Mouse (Mus musculus) midbrain, postnatal 0 days (tissue): ENCODE measurements around the gene Rhbdl1. TPM values are rescaled to one million over a fixed set of nuclear protein-coding genes. Genes with fewer than 3 reads are reported as not detected.

ENCODE experiments used
- ATAC-seq: fragments of 200-750 bp; cut with Nextera tagmentation; 2 replicates; pipeline ENCODE4 v1.8.0; 2017; ENCODE audit warnings: moderate number of reproducible peaks, mild to moderate bottlenecking, moderate TSS enrichment, moderate library complexity; ENCODE audit not compliant: low FRiP score
- DNase-seq: peaks from one replicate; pipeline ENCODE4 v3.0.0-alpha.2; 2015; ENCODE audit warnings: low spot score
- H3K27ac ChIP-seq: fragments of 300-500 bp; sonication (generic); 2 replicates; pipeline ENCODE4 v1.5.1; 2014; ENCODE audit warnings: low read depth, mild to moderate bottlenecking, low read length, mixed read lengths
- H3K27me3 ChIP-seq: fragments of 300-500 bp; sonication (generic); 2 replicates; pipeline ENCODE4 v1.6.1; 2014; ENCODE audit warnings: low read length, control low read depth, mixed read lengths; ENCODE audit not compliant: insufficient read depth
- H3K36me3 ChIP-seq: fragments of 300-500 bp; sonication (generic); 2 replicates; pipeline ENCODE4 v1.6.1; 2014; ENCODE audit warnings: low read length, control low read depth, mixed read lengths; ENCODE audit not compliant: insufficient read depth
- H3K4me1 ChIP-seq: fragments of 300-500 bp; sonication (generic); 2 replicates; pipeline ENCODE4 v1.6.1; 2014; ENCODE audit warnings: mild to moderate bottlenecking, control low read depth, antibody characterized with exemption, low read length, mixed read lengths; ENCODE audit not compliant: insufficient read depth
- H3K4me2 ChIP-seq: fragments of 300-500 bp; sonication (generic); 2 replicates; pipeline ENCODE4 v1.6.1; 2014; ENCODE audit warnings: low read depth, mild to moderate bottlenecking, low read length, mixed read lengths; ENCODE audit not compliant: poor library complexity, severe bottlenecking
- H3K4me3 ChIP-seq: fragments of 300-500 bp; sonication (generic); 2 replicates; pipeline ENCODE4 v1.5.1; 2014; ENCODE audit warnings: low read depth, mild to moderate bottlenecking, low read length, moderate library complexity
- H3K9ac ChIP-seq: fragments of 300-500 bp; sonication (generic); replicated peaks from 2 replicates; pipeline ENCODE4 v1.6.1; 2014; ENCODE audit warnings: mild to moderate bottlenecking, low read length, moderate library complexity, mixed read lengths; ENCODE audit not compliant: poor library complexity, severe bottlenecking
- H3K9me3 ChIP-seq: fragments of 300-500 bp; sonication (generic); 2 replicates; pipeline ENCODE4 v1.6.1; 2016; ENCODE audit warnings: low read length, control low read depth
- CTCF ChIP-seq: IDR thresholded peaks from 2 replicates; pipeline ENCODE4 v1.5.1; 2016; ENCODE audit warnings: antibody characterized with exemption, mild to moderate bottlenecking
- WGBS: fragments of 180-500 bp; shearing (Covaris S2); extraction: QIAGEN DNeasy Blood & Tissue Kit; methylation state at CpG from one replicate; pipeline ENCODE4 v1.1.7; 2014; 5-methylcytosine and 5-hydroxymethylcytosine counted together
- polyA plus RNA-seq: library from polyadenylated mRNA; unstranded; fragments of >200 nt; fragmentation: Nextera tagmentation; extraction: Ambion mirVana; gene quantifications from 2 replicates; pipeline ENCODE4 v1.2.1, GENCODE M21; 2015
- total RNA-seq: library from RNA; depleted of rRNA; stranded (reverse); fragments of >200 nt; gene quantifications from 2 replicates; pipeline ENCODE4 v1.2.3, GENCODE M21; 2014

The Rhbdl1 gene
- total and polyA plus RNA-seq, 2 experiments from 2014 or later: 97.0 to 168 TPM

GRCm38 (mm10) chr17:25796211-25796771 is 40.8 kb downstream of the Rhbdl1 start:
- DNase-seq: no peak
- no peak for ATAC-seq
- peaks cover 10% of the 10 kb centered on the region; the same call in 1 of the 2 replicates for H3K4me1 ChIP-seq

GRCm38 (mm10) chr17:25795609-25796092 is 41.4 kb downstream of the Rhbdl1 start, which contains the start of gene AC134908.4:
TSS of gene AC134908.4 (minus strand) at chr17:25795659.
- H3K4me1 ChIP-seq: peaks cover 13% of the 10 kb centered on the region; the same call in 1 of the 2 replicates
- WGBS: 9% methylated on average over 6 of the region's 6 CpGs

More at GRCm38 (mm10) chr17:25796211-25796771, 40.8 kb downstream of the Rhbdl1 start:
- Histone ChIP-seq H3K9ac (0 out of 2 replicates have a peak overlapping the region, but pooled peaks have one; percentile 29), H3K27ac (peak overlapping the region; percentile 32; the same call in 1 of the 2 replicates), H3K9me3 (no peaks in the 10 kb centered on the region), H3K36me3 (no peaks in the 10 kb centered on the region), H3K4me2 (peak overlapping the region; percentile 79), H3K4me3 (peak overlapping the region; percentile 51), H3K27me3 (peaks cover 11% of the 10 kb centered on the region; the same call in 1 of the 2 replicates)
- no peak for TF ChIP-seq CTCF
- WGBS: 3% methylated on average over 37 of the region's 37 CpGs

DNA sequence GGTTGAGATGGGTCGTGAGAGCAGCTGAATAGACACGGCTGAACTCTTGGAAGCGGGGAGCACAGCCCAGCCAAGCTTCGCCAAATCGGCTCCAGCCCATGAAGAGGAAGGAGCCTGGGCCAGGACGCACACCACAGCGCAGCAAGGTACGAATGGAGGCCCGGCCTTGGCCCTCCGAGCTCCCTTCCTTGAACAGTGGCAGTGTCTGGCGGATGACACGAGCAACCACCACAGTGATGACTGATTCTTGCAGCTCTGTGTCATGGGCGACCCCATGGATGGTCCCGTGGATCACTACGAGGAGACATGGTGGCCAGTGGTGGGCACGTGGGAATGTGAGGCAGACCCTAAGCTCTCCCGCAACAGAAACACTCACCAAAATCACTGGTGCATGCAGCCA is 42.1 kb downstream of the Rhbdl1 start:
- ATAC-seq: no peak
- H3K36me3 ChIP-seq: no peaks in the 10 kb centered on the region
- H3K4me3 ChIP-seq: no peak overlapping the region
- no peak for DNase-seq
- peaks cover 11% of the 10 kb centered on the region; the same call in 1 of the 2 replicates for H3K27me3 ChIP-seq
- 42% methylated on average over 17 of the region's 17 CpGs for WGBS
- no peaks in the 10 kb centered on the region for H3K9me3 ChIP-seq
- no peak for TF ChIP-seq CTCF
- peaks cover 16% of the 10 kb centered on the region; the same call in 1 of the 2 replicates for H3K4me1 ChIP-seq
- H3K9ac ChIP-seq: no peak overlapping the region
- peak overlapping the region; percentile 79 for H3K4me2 ChIP-seq
- H3K27ac ChIP-seq: peak overlapping the region; percentile 65

More at GRCm38 (mm10) chr17:25795609-25796092, 41.4 kb downstream of the Rhbdl1 start, which contains the start of gene AC134908.4:
- peak within 1 kb of the TSS; percentile 51 for H3K4me3 ChIP-seq
- peak within 1 kb of the TSS; percentile 79 for H3K4me2 ChIP-seq
- H3K27ac ChIP-seq: peak within 1 kb of the TSS; percentile 65
- peaks cover 11% of the 10 kb centered on the region; the same call in 1 of the 2 replicates for H3K27me3 ChIP-seq
- DNase-seq: peak; percentile 80
- TF ChIP-seq CTCF: no peak
- peak; percentile 31 for ATAC-seq
- no peaks in the 10 kb centered on the region for H3K36me3 ChIP-seq
- 0 out of 2 replicates have a peak within 1 kb of the TSS, but pooled peaks have one; percentile 29 for H3K9ac ChIP-seq
- no peaks in the 10 kb centered on the region for H3K9me3 ChIP-seq

GRCm38 (mm10) chr17:25794197-25794596 is 42.9 kb downstream of the Rhbdl1 start:
- no peak overlapping the region for H3K4me3 ChIP-seq
- peaks cover 16% of the 10 kb centered on the region; the same call in 1 of the 2 replicates for H3K4me1 ChIP-seq
- H3K36me3 ChIP-seq: 0 out of 2 replicates have a peak, but pooled peaks cover 6% of the 10 kb centered on the region
- peak overlapping the region; percentile 79; the same call in 1 of the 2 replicates for H3K4me2 ChIP-seq
- DNase-seq (peak; percentile 52), ATAC-seq (no peak)
- H3K9ac ChIP-seq: no peak overlapping the region
- no peak for TF ChIP-seq CTCF
- H3K9me3 ChIP-seq: no peaks in the 10 kb centered on the region
- peaks cover 11% of the 10 kb centered on the region; the same call in 1 of the 2 replicates for H3K27me3 ChIP-seq
- no peak overlapping the region for H3K27ac ChIP-seq
- 17% methylated on average over 13 of the region's 13 CpGs for WGBS

DNA sequence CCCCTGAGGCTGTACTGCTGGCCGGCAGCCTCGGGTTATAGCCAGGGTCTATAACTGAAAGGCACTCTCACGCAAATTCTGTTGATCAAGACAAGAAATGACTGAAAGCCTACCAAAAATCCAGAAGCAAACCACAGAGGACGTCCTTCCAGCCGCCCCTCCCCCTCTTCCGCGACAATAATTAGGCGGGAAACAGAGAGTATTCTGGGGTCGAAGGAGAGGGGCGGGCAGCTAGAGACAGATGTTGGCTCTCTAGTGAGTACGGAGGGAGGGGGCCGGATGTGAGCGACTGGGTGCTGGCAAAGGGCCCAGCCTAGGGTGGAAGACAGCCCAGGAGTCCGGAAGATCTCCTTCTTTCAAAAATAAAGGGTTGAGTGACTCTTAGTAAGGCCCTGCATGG is 44.5 kb downstream of the Rhbdl1 start, which contains the start of gene Fam173a:
Fam173a (minus strand) TSS at position 287 of the 400 bp plus-strand sequence.
- Histone ChIP-seq H3K36me3 (peaks cover 10% of the 10 kb centered on the region; the same call in 1 of the 2 replicates), H3K4me2 (peak within 1 kb of the TSS; percentile 87), H3K9ac (peak within 1 kb of the TSS; percentile 79), H3K4me3 (peak within 1 kb of the TSS; percentile 84), H3K9me3 (no peaks in the 10 kb centered on the region), H3K4me1 (peaks cover 16% of the 10 kb centered on the region; the same call in 1 of the 2 replicates), H3K27me3 (peaks cover 11% of the 10 kb centered on the region; the same call in 1 of the 2 replicates), H3K27ac (peak within 1 kb of the TSS; percentile 90)
- ATAC-seq: peak; percentile 67
- WGBS: under 1% methylated on average over 14 of the region's 14 CpGs
- DNase-seq: peak; percentile 81
- TF ChIP-seq CTCF: no peak
